Mouse (Mus musculus) layer of hippocampus, postnatal 36 days (tissue): ENCODE measurements around the gene Taf8. TPM values are rescaled to one million over a fixed set of nuclear protein-coding genes. Genes with fewer than 3 reads are reported as not detected.

Experiments used
- DNase-seq, 2 experiments: peaks; one replicate each; pipeline ENCODE4 v3.0.0; 2022
- total RNA-seq, 2 experiments: library from RNA; stranded (reverse); gene quantifications; 2 replicates each; pipeline ENCODE4 v1.2.3; 2021

Taf8 gene
- total RNA-seq, 2 experiments from 2014 or later = 20.9 to 22.3 TPM

- DNase-seq = no peak
Observed at GRCm38 (mm10) chr17:47484241-47484921, 17.7 kb downstream of the Taf8 start.

GRCm38 (mm10) chr17:47482401-47482800 lies 19.7 kb downstream of the Taf8 start:
- DNase-seq = peak in 1 of 2 experiments; percentile 35

GRCm38 (mm10) chr17:47479887-47480286 lies 22.2 kb downstream of the Taf8 start:
- no peak for DNase-seq

- no peak for DNase-seq
Observed at GRCm38 (mm10) chr17:47475714-47476113, 26.4 kb downstream of the Taf8 start.

GRCm38 (mm10) chr17:47475181-47475580 lies 26.9 kb downstream of the Taf8 start:
- no peak for DNase-seq

GRCm38 (mm10) chr17:47474250-47474649 lies 27.8 kb downstream of the Taf8 start:
- no peak for DNase-seq

GRCm38 (mm10) chr17:47473434-47473974 lies 28.6 kb downstream of the Taf8 start:
- peak in 1 of 2 experiments; percentile 32 for DNase-seq

GRCm38 (mm10) chr17:47472435-47473350 lies 29.4 kb downstream of the Taf8 start:
- no peak for DNase-seq

GRCm38 (mm10) chr17:47470686-47471085 lies 31.4 kb downstream of the Taf8 start:
- DNase-seq = peak; percentile 21 to 38

- DNase-seq = no peak
Observed at GRCm38 (mm10) chr17:47470121-47470520, 32.0 kb downstream of the Taf8 start.

GRCm38 (mm10) chr17:47469642-47470041 lies 32.5 kb downstream of the Taf8 start:
- DNase-seq = no peak

- DNase-seq = no peak
Observed at GRCm38 (mm10) chr17:47468466-47468865, 33.6 kb downstream of the Taf8 start.

- no peak for DNase-seq
Observed at GRCm38 (mm10) chr17:47468063-47468462, 34.0 kb downstream of the Taf8 start.

- no peak for DNase-seq
Observed at GRCm38 (mm10) chr17:47467659-47468058, 34.4 kb downstream of the Taf8 start.

- DNase-seq = no peak
Observed at GRCm38 (mm10) chr17:47466284-47466683, 35.8 kb downstream of the Taf8 start.

GRCm38 (mm10) chr17:47465016-47465415 lies 37.1 kb downstream of the Taf8 start:
- DNase-seq = no peak

- no peak for DNase-seq
Observed at GRCm38 (mm10) chr17:47464248-47464965, 37.7 kb downstream of the Taf8 start.

GRCm38 (mm10) chr17:47462728-47463388 lies 39.2 kb downstream of the Taf8 start:
- no peak for DNase-seq

- no peak for DNase-seq
Observed at GRCm38 (mm10) chr17:47462209-47462608, 39.9 kb downstream of the Taf8 start.

GRCm38 (mm10) chr17:47461688-47462087 lies 40.4 kb downstream of the Taf8 start:
- no peak for DNase-seq

- DNase-seq = no peak
Observed at GRCm38 (mm10) chr17:47459341-47459919, 42.7 kb downstream of the Taf8 start.

GRCm38 (mm10) chr17:47458936-47459335 lies 43.2 kb downstream of the Taf8 start:
- DNase-seq = no peak
